8 mouse cellular contexts compared by ENCODE assay signal in genomic region chr10:23349392-23350010, GRCm38 (mm10). TPM values are rescaled to one million over a fixed set of nuclear protein-coding genes. Genes with fewer than 3 reads are reported as not detected.
DNase-seq lines count a peak whose midpoint lies in the region; ATAC-seq and TF ChIP-seq lines count a peak whose summit lies in the region.

No protein-coding gene starts in this region.

- H3K4me3 ChIP-seq in lung, embryonic 16.5 days (ENCODE audit: low read length), result peak overlapping the region; percentile 60
- no peak overlapping the region for H3K4me3 ChIP-seq in lung, adult 2 months (replicated peaks; ENCODE audit: extremely low read depth, low read depth, low read length)
- H3K4me3 ChIP-seq in myocyte, result peak overlapping the region; percentile 97

- TF ChIP-seq CTCF in lung, adult 2 months (IDR thresholded peaks at IDR 0.05; ENCODE audit: insufficient read depth, low read length), result no peak

- peak overlapping the region; percentile 87 for H3K4me2 ChIP-seq in lung, embryonic 16.5 days (ENCODE audit: low read depth, low read length)
- H3K4me2 ChIP-seq in myocyte (ENCODE audit: low read depth), result peak overlapping the region; percentile 88

- H3K9ac ChIP-seq in lung, embryonic 16.5 days (ENCODE audit: low read length), result peak overlapping the region; percentile 64

- peaks cover 22% of the 10 kb centered on the region for H3K27me3 ChIP-seq in lung, embryonic 16.5 days (ENCODE audit: control insufficient read depth, insufficient read depth, low read depth, low read length)
- no peaks in the 10 kb centered on the region for H3K27me3 ChIP-seq in myocyte (ENCODE audit: control insufficient read depth, insufficient read depth, insufficient read length)

- H3K4me1 ChIP-seq in lung, embryonic 16.5 days (replicated peaks; ENCODE audit: control insufficient read depth, insufficient read depth, low read length), result peaks cover 19% of the 10 kb centered on the region
- peaks cover 2% of the 10 kb centered on the region; the same call in 1 of the 2 replicates for H3K4me1 ChIP-seq in lung, adult 2 months (ENCODE audit: control insufficient read depth, insufficient read depth, low read length)

- H3ac ChIP-seq in myocyte (ENCODE audit: control insufficient read depth, insufficient read length), result peak overlapping the region; percentile 52

- no peak for TF ChIP-seq POLR2A in lung, adult 2 months (IDR thresholded peaks at IDR 0.05; ENCODE audit: borderline replicate concordance, extremely low read depth, low read depth, low read length)
- no peak for TF ChIP-seq POLR2A in myocyte (IDR thresholded peaks at IDR 0.05; ENCODE audit: insufficient read length, low read depth)

- H3K36me3 ChIP-seq in lung, embryonic 16.5 days (ENCODE audit: control insufficient read depth, insufficient read depth, low read length), result no peaks in the 10 kb centered on the region
- H3K36me3 ChIP-seq in myocyte (ENCODE audit: control insufficient read depth, insufficient read depth), result no peaks in the 10 kb centered on the region

- peak; percentile 51 for ATAC-seq in lung, embryonic 16.5 days (ENCODE audit: low read depth)

- no peak overlapping the region for H3K27ac ChIP-seq in lung, embryonic 16.5 days (ENCODE audit: low read length)

- under 1% methylated on average over 32 of the region's 33 CpGs for WGBS in lung, embryonic 16.5 days
- WGBS in lung, adult 2 months, result 2% methylated on average over 33 of the region's 33 CpGs

- no peaks in the 10 kb centered on the region for H3K9me3 ChIP-seq in lung, embryonic 16.5 days (ENCODE audit: control insufficient read depth, low read length)

- peak; percentile 5 for DNase-seq in adrenal gland, adult 2 months
- no peak for DNase-seq in adrenal gland, postnatal 25 days
- no peak for DNase-seq in lung, adult 2 months
- DNase-seq in forelimb bud, embryonic 11.5 days (ENCODE audit: low read depth, low spot score), result peak; percentile 31
- DNase-seq in kidney, postnatal 14 days, result peak; percentile 12
- DNase-seq in urinary bladder, postnatal 10 days (ENCODE audit: low spot score), result no peak

- peaks cover 51% of the 10 kb centered on the region for H3K79me2 ChIP-seq in myocyte (ENCODE audit: control insufficient read depth, insufficient read depth)

TF ChIP-seq in myocyte, 11 proteins besides CTCF, POLR2A, EP300 and RAD21:
- TF ChIP-seq TCF12 (IDR thresholded peaks at IDR 0.05; ENCODE audit: insufficient read depth, poor library complexity, severe bottlenecking) (no peak), POLR2AphosphoS2 (IDR thresholded peaks at IDR 0.05; ENCODE audit: insufficient read length, low read depth) (no peak), MYOG (IDR thresholded peaks at IDR 0.05; ENCODE audit: control insufficient read depth in 1 of 3, insufficient read depth in 1 of 3, insufficient read length in 2 of 3, low read depth in 2 of 3) (no peak), MYOD1 (IDR thresholded peaks at IDR 0.05; ENCODE audit: control insufficient read depth in 1 of 3, insufficient read length in 2 of 3, low read depth in 2 of 3) (no peak), E2F4 (IDR thresholded peaks at IDR 0.05; ENCODE audit: insufficient read depth) (no peak), USF1 (IDR thresholded peaks at IDR 0.05; ENCODE audit: low read depth) (no peak), CEBPB (IDR thresholded peaks at IDR 0.05; ENCODE audit: insufficient read depth, poor library complexity, severe bottlenecking) (no peak), SRF (IDR thresholded peaks at IDR 0.05; ENCODE audit: control insufficient read depth, insufficient read length, low read depth) (no peak), TCF3 (IDR thresholded peaks at IDR 0.05; ENCODE audit: insufficient read length, low read depth) (no peak), REST (IDR thresholded peaks at IDR 0.05; ENCODE audit: insufficient read depth, insufficient read length) (no peak), MAX (IDR thresholded peaks at IDR 0.05; ENCODE audit: low read depth) (no peak)
TF ChIP-seq in myocyte: peak in this region for 0.

RNA-seq across cellular contexts. Expression of gene Eya4, which starts 1.1 kb away (rescaled TPM):
- total RNA-seq in adrenal gland, adult 2 months (2021), result 1 to 10 TPM; 1.3 to 1.7 TPM
- 0.31 and 0.37 TPM in 2 replicates for polyA plus RNA-seq in adrenal gland, adult 2 months (2012; rRNA removed)
- 1.00 and 1.8 TPM in 2 replicates for total RNA-seq in adrenal gland, postnatal 25 days (2021)
- 0.70 and 0.78 TPM in 2 replicates for polyA plus RNA-seq in lung, embryonic 16.5 days (2015; fragmentation: Nextera tagmentation; extraction: Ambion mirVana)
- polyA plus RNA-seq in lung, adult 2 months (2012; rRNA removed), result 0.15 and 0.31 TPM in 2 replicates
- 8.8 TPM for polyA plus RNA-seq in myocyte (2012; fragmentation: generic; extraction: Trizol)

Comparison
In these comparisons a context has a peak if more than half of its experiments do, and no peak if none do; other contexts are left out.
1. DNase-seq: peak in adrenal gland, adult 2 months (single experiment), forelimb bud, embryonic 11.5 days (single experiment) and kidney, postnatal 14 days (single experiment); none in adrenal gland, postnatal 25 days (single experiment), lung, adult 2 months (single experiment) and urinary bladder, postnatal 10 days (single experiment).